Mouse (Mus musculus) small intestine, adult 2 months (tissue): ENCODE data around the gene Blnk. TPM values are rescaled to one million over a fixed set of nuclear protein-coding genes. Genes with fewer than 3 reads are reported as not detected.

Experiments used
- H3K27ac ChIP-seq: fragments of 200-500 bp; 2 replicates; pipeline ENCODE4 v1.5.1; 2012; ENCODE audit warnings: low read depth, low read length, control low read depth, inconsistent platforms; ENCODE audit not compliant: insufficient read depth
- H3K27me3 ChIP-seq: fragments of 200-500 bp; 2 replicates; pipeline ENCODE4 v1.6.1; 2012; ENCODE audit warnings: mild to moderate bottlenecking, moderate library complexity, low read length, inconsistent platforms; ENCODE audit not compliant: control insufficient read depth, insufficient read depth
- H3K36me3 ChIP-seq: fragments of 200-500 bp; 2 replicates; pipeline ENCODE4 v1.6.1; 2012; ENCODE audit warnings: mild to moderate bottlenecking, low read length, control low read depth, inconsistent platforms; ENCODE audit not compliant: control insufficient read depth, insufficient read depth
- H3K4me1 ChIP-seq: fragments of 200-500 bp; 2 replicates; pipeline ENCODE4 v1.6.1; 2012; ENCODE audit warnings: low read length, inconsistent platforms, mixed read lengths; ENCODE audit not compliant: control insufficient read depth, insufficient read depth, insufficient read length
- H3K4me3 ChIP-seq: fragments of 200-500 bp; 2 replicates; pipeline ENCODE4 v1.5.1; 2012; ENCODE audit warnings: low read depth, mild to moderate bottlenecking, control low read depth, inconsistent platforms, low read length, moderate library complexity
- CTCF ChIP-seq: fragments of 200-500 bp; IDR thresholded peaks from 2 replicates; pipeline ENCODE4 v1.5.1; 2012; ENCODE audit warnings: low read depth, mild to moderate bottlenecking, control low read depth, inconsistent platforms, low read length, moderate library complexity, mixed read lengths; ENCODE audit not compliant: insufficient replicate concordance, insufficient read length; ENCODE audit errors: extremely low read depth
- POLR2A ChIP-seq: fragments of 200-500 bp; IDR thresholded peaks from 2 replicates; pipeline ENCODE4 v1.6.1; 2012; ENCODE audit warnings: low read depth, mild to moderate bottlenecking, control low read depth, inconsistent platforms, low read length, moderate library complexity
- WGBS: fragments of 180-500 bp; shearing (Covaris S2); methylation state at CpG from one replicate; pipeline ENCODE4 v1.1.7; 2018; 5-methylcytosine and 5-hydroxymethylcytosine counted together
- polyA plus RNA-seq: library from polyadenylated mRNA; depleted of rRNA; stranded (reverse); fragments of >200 nt; gene quantifications from 2 replicates; pipeline ENCODE4 v1.2.3, GENCODE M21; 2012

Gene Blnk
- polyA plus RNA-seq, 1 experiment: 9.5 TPM

DNA sequence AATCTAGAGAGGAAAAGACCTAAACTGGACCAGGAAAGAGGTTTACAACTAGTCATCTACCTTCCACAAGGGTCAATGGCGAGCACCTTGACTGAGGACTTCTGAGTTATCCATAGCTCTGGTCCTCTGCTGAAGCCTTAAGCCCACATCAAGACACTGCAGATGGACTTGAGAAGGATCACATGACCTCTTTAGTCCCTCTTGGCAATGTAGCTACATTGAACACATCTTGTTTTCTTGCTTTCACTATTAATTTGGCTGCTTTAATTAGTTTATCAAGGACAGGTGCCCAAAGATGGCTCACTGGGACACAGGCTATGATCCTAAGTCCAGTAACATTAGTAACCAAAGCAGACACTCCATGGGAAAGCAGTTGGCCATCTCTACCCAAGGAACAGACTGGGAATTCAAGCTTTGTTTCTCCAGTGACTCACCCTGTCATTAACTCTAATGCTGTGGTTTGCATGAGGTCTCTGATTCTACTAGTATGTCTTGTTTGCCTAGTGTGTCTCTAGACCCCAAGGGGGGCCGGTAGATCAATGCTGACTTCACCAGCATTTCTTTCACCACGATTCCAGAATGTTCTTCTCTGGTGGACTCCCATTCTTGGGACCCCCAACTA is 9.5 kb upstream of the Blnk start:
- no peak overlapping the region for H3K4me3 ChIP-seq
- H3K36me3 ChIP-seq: no peaks in the 10 kb centered on the region
- H3K27me3 ChIP-seq: no peaks in the 10 kb centered on the region
- no peak overlapping the region for H3K27ac ChIP-seq
- 95% methylated on average over 3 of the region's 3 CpGs for WGBS
- no peak for TF ChIP-seq POLR2A
- no peak for TF ChIP-seq CTCF
- H3K4me1 ChIP-seq: peaks cover 22% of the 10 kb centered on the region

DNA sequence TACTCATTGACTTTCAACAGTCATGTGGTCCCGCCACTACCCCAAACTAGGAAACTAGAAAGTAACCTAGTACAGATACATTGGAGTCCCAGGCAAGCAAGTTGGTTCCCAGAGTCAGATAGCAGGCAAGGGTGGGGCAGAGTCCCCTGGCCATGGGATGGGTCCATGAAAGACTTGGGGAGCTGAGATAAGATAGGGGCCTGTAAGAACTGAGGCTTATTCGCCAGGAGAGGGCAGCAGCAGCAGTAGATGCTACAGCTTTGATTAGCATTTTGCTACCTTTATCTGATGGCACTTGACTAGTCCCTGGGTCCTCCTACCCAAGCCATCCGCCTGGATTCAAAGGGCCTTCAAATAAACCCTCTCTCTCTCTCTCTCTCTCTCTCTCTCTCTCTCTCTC is 5.2 kb upstream of the Blnk start:
- Histone ChIP-seq H3K27me3 (no peaks in the 10 kb centered on the region), H3K4me3 (no peak overlapping the region), H3K36me3 (no peaks in the 10 kb centered on the region), H3K27ac (peak overlapping the region; percentile 55), H3K4me1 (peaks cover 23% of the 10 kb centered on the region)
- WGBS: 41% methylated on average over 3 of the region's 3 CpGs
- TF ChIP-seq CTCF (peak; percentile 35; the same call in 1 of the 2 replicates), POLR2A (no peak)

DNA sequence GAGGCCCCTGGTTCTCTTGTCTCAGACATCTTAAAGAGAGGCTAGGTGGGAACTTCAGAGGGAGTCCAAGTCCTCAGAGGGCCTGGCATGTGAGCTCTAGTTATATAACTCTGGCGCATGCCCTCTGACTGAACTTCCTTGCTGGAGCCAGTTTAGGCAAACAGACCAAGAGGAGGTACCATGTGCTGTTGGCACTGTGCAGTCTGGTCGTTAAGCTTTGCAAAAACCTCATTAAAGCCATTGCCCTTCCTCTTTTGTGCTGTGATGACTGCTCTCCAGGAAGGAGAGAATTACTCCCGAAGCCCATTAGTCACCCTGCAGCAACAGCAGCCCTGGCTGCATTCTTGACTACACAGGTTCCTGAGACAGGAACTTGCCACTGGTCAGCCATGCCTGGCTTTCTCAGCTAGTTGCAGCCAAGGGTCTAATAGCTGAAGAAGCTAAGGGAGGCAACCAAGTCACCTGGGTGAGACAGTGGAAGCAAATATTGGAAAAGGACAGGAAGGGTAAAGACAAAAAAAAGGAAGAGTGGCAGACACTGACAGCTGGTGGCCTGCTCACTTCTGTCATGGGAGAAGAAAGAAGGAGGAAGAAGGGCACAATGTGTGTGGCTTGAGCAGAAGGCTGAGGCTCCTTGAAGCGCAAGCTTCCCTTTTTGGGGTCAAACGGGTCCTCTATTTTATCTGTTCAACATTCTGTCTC is 4.3 kb upstream of the Blnk start:
- H3K4me3 ChIP-seq: no peak overlapping the region
- WGBS: 33% methylated on average over 5 of the region's 5 CpGs
- TF ChIP-seq CTCF: no peak
- no peak for TF ChIP-seq POLR2A
- H3K4me1 ChIP-seq: peaks cover 26% of the 10 kb centered on the region
- peak overlapping the region; percentile 55 for H3K27ac ChIP-seq
- no peaks in the 10 kb centered on the region for H3K27me3 ChIP-seq
- H3K36me3 ChIP-seq: no peaks in the 10 kb centered on the region

DNA sequence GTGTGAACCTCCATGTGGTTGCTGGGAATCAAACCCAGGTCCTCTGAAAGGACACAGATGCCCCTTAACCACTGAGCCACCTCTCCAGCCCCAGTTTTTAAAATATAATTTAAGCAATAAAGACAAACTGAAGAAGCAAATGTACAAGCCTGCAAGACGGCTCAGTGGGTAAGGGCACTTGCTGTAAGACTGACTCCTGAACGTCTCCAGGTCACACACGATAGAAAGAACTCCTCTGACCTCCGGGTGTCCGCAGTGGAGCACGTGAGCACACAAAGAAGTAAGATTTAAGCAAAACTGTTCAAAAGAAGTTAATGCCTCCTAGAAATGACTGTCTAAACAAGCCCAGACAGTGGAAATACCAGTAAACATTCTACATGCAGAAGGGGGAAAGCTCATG is 2.4 kb upstream of the Blnk start:
- 93% methylated on average over 6 of the region's 6 CpGs for WGBS
- Histone ChIP-seq H3K4me3 (no peak overlapping the region), H3K4me1 (peaks cover 31% of the 10 kb centered on the region), H3K36me3 (no peaks in the 10 kb centered on the region), H3K27ac (no peak overlapping the region), H3K27me3 (no peaks in the 10 kb centered on the region)
- TF ChIP-seq CTCF: no peak

DNA sequence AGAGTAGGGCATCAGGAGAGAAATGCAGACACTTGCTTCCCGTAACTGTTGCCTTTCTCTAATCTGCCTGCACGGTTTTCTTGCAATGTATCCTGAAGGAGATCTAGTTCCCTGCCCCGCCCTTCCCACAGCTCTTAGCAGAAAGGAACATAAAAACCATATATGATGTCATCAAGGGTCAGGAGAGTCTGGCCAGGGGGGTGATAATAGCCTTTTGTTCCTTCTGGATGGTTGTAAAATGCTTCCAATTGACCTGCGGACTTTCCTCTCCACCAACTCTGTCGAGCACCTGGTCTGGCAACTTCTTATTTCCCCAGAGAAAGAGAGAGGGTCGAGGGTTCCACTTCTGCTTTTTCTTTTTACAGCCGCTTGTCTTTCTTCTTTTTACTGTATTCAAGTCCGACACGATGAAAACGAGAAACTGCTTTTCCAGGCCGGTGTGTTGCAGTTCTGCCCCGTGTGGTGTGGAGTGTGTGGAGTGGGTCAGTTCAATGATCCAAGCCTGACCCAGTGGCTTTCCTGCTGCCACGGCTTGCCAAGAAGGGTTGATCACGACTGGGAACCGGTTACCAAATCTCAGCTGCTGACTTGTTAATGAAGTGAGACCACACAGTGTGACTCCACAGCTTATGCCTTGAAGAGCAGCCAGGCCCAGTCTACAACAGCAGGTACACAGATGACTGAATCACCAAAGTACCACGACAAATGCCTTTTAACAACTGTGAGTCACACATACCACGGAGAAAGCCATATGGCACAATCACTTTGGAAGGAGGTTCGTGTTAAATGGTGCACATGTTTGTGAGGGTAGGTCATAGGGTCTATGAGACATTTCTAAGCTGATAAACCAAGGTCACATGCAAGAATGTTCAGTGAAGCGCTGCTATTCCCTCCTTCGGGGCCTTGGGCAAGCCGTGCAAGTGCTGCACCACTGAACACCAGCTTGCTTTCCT is 1.4 kb upstream of the Blnk start:
- H3K4me3 ChIP-seq: no peak overlapping the region
- 21% methylated on average over 21 of the region's 21 CpGs for WGBS
- peak overlapping the region; percentile 64 for H3K27ac ChIP-seq
- H3K27me3 ChIP-seq: no peaks in the 10 kb centered on the region
- TF ChIP-seq POLR2A (no peak), CTCF (no peak)
- H3K4me1 ChIP-seq: peaks cover 31% of the 10 kb centered on the region
- H3K36me3 ChIP-seq: no peaks in the 10 kb centered on the region

DNA sequence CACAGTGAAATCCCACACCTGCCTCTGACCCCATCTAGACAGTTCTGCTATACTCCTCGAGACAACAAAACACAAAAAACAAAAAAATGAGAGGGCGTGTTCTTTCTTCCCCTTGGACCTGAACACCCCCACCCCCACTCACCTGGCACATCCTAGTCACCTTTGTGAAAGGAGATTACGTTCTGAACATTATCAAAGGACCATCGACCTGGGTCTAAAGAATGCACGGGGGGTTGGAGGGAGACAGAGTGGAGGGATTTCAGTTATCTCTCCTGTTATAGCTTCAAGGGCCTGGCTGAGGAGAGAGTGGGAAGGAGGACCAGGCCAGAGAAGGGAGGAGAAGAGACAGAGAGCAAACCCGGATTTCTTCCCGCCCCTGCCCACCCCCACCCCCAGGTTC is 576 bp upstream of the Blnk start:
- 19% methylated on average over 7 of the region's 7 CpGs for WGBS
- Histone ChIP-seq H3K4me3 (no peak overlapping the region), H3K4me1 (peaks cover 32% of the 10 kb centered on the region), H3K36me3 (no peaks in the 10 kb centered on the region), H3K27me3 (no peaks in the 10 kb centered on the region), H3K27ac (peak overlapping the region; percentile 82)
- TF ChIP-seq CTCF: no peak
- no peak for TF ChIP-seq POLR2A

DNA sequence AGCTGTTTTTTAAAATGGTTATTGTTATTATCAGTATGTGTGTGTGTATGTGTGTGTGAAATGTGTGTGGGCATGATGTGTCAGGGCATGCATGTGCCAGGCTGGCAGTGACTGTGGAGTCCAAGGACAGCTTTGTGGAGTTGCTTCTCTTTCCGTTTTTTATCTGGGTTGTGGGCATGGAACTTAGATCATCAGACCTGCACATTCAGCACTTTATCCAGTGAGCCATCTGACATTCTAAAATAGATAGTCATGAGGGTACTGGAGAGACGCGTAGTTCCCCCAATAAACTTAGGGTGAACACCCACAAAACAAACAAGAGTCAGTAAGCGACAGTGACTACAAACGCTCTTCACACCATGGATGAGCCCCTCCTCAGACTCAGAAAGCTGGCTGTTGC is 979 bp downstream of the Blnk start:
- TF ChIP-seq POLR2A (no peak), CTCF (no peak)
- 35% methylated on average over 5 of the region's 5 CpGs for WGBS
- H3K36me3 ChIP-seq: no peaks in the 10 kb centered on the region
- H3K4me3 ChIP-seq: peak overlapping the region; percentile 68
- H3K27ac ChIP-seq: peak overlapping the region; percentile 90
- no peaks in the 10 kb centered on the region for H3K27me3 ChIP-seq
- peaks cover 25% of the 10 kb centered on the region; the same call in 1 of the 2 replicates for H3K4me1 ChIP-seq
